Mouse (Mus musculus) gonadal fat pad, adult 2 months (tissue): ENCODE results near the gene Ftsj1. TPM values are rescaled to one million over a fixed set of nuclear protein-coding genes. Genes with fewer than 3 reads are reported as not detected.

ENCODE experiments used
- DNase-seq: peaks from one replicate; pipeline ENCODE4 v3.0.0-alpha.2; 2012; ENCODE audit warnings: low read depth
- polyA plus RNA-seq: library from polyadenylated mRNA; depleted of rRNA; stranded (reverse); fragments of >200 nt; gene quantifications from 2 replicates; pipeline ENCODE4 v1.2.3, GENCODE M21; 2012; rRNA removed

Ftsj1 gene
- polyA plus RNA-seq = 42.3 and 43.6 TPM in 2 replicates

GRCm38 (mm10) chrX:8252334-8253285 lies at the start of gene Ftsj1:
Gene Ftsj1, minus strand, starts transcription at chrX:8252406.
- peak; percentile 75 for DNase-seq

- no peak for DNase-seq
Measured at GRCm38 (mm10) chrX:8288621-8289020, 36.4 kb upstream of the Ftsj1 start.

- no peak for DNase-seq
Measured at GRCm38 (mm10) chrX:8274056-8274455, 21.9 kb upstream of the Ftsj1 start.

GRCm38 (mm10) chrX:8272000-8272399 lies 19.8 kb upstream of the Ftsj1 start:
- no peak for DNase-seq

- DNase-seq = no peak
Measured at GRCm38 (mm10) chrX:8271083-8271820, 19.0 kb upstream of the Ftsj1 start, which contains the start of gene Slc38a5. Gene Slc38a5, plus strand, starts transcription at chrX:8271133.

GRCm38 (mm10) chrX:8264222-8264621 lies 12.0 kb upstream of the Ftsj1 start:
- DNase-seq = no peak

GRCm38 (mm10) chrX:8263156-8263804 lies 11.1 kb upstream of the Ftsj1 start:
- DNase-seq = no peak

GRCm38 (mm10) chrX:8259478-8259877 lies 7.3 kb upstream of the Ftsj1 start:
- no peak for DNase-seq

- DNase-seq = no peak
Measured at GRCm38 (mm10) chrX:8255807-8256206, 3.6 kb upstream of the Ftsj1 start.

GRCm38 (mm10) chrX:8253711-8254110 lies 1.5 kb upstream of the Ftsj1 start:
- no peak for DNase-seq

- no peak for DNase-seq
Measured at GRCm38 (mm10) chrX:8251789-8252333, 345 bp downstream of the Ftsj1 start.

- no peak for DNase-seq
Measured at GRCm38 (mm10) chrX:8248542-8249120, 3.6 kb downstream of the Ftsj1 start.

- no peak for DNase-seq
Measured at GRCm38 (mm10) chrX:8247680-8248079, 4.5 kb downstream of the Ftsj1 start.

GRCm38 (mm10) chrX:8238804-8239395 lies 13.3 kb downstream of the Ftsj1 start:
- no peak for DNase-seq

GRCm38 (mm10) chrX:8236704-8237103 lies 15.5 kb downstream of the Ftsj1 start:
- DNase-seq = no peak

- no peak for DNase-seq
Measured at GRCm38 (mm10) chrX:8233602-8234001, 18.6 kb downstream of the Ftsj1 start.

GRCm38 (mm10) chrX:8230272-8230671 lies 21.9 kb downstream of the Ftsj1 start:
- DNase-seq = no peak

- no peak for DNase-seq
Measured at GRCm38 (mm10) chrX:8223473-8223872, 28.7 kb downstream of the Ftsj1 start.

- DNase-seq = peak; percentile 86
Measured at GRCm38 (mm10) chrX:8222678-8223421, 29.4 kb downstream of the Ftsj1 start.

GRCm38 (mm10) chrX:8222296-8222677 lies 29.9 kb downstream of the Ftsj1 start:
- no peak for DNase-seq
